Mouse (Mus musculus) intestine, embryonic 15.5 days (tissue): ENCODE measurements around the gene Bcl7c. TPM values are rescaled to one million over a fixed set of nuclear protein-coding genes. Genes with fewer than 3 reads are reported as not detected.
"Not testable (repeated sequence)": the region's sequence is repeated elsewhere in the genome, so short reads cannot be mapped to it uniquely, and the experiment has no call there.

Experiments
- ATAC-seq: fragments of 200-750 bp; cut with Nextera tagmentation; 2 replicates; pipeline ENCODE4 v1.8.0; 2017; ENCODE audit warnings: moderate TSS enrichment, moderate library complexity
- H3K27ac ChIP-seq: fragments of 300-500 bp; sonication (generic); 2 replicates; pipeline ENCODE4 v1.5.1; 2015; ENCODE audit warnings: mild to moderate bottlenecking, inconsistent platforms
- H3K27me3 ChIP-seq: fragments of 300-500 bp; sonication (generic); replicated peaks from 2 replicates; pipeline ENCODE4 v1.6.1; 2015; ENCODE audit warnings: inconsistent platforms
- H3K36me3 ChIP-seq: fragments of 300-500 bp; sonication (generic); 2 replicates; pipeline ENCODE4 v1.6.1; 2015; ENCODE audit warnings: inconsistent platforms
- H3K4me1 ChIP-seq: fragments of 300-500 bp; sonication (generic); replicated peaks from 2 replicates; pipeline ENCODE4 v1.6.1; 2015; ENCODE audit warnings: inconsistent platforms
- H3K4me2 ChIP-seq: fragments of 300-500 bp; sonication (generic); replicated peaks from 2 replicates; pipeline ENCODE4 v1.6.1; 2015; ENCODE audit warnings: mild to moderate bottlenecking, inconsistent platforms
- H3K4me3 ChIP-seq: fragments of 300-500 bp; sonication (generic); replicated peaks from 2 replicates; pipeline ENCODE4 v1.5.1; 2015; ENCODE audit warnings: inconsistent platforms
- H3K9ac ChIP-seq: fragments of 300-500 bp; sonication (generic); 2 replicates; pipeline ENCODE4 v1.6.1; 2015; ENCODE audit warnings: inconsistent platforms
- H3K9me3 ChIP-seq: fragments of 300-500 bp; sonication (generic); 2 replicates; pipeline ENCODE4 v1.6.1; 2016; ENCODE audit warnings: inconsistent platforms
- WGBS: fragments of 180-500 bp; shearing (Covaris S2); methylation state at CpG from one replicate; pipeline ENCODE4 v1.1.7; 2015; 5-methylcytosine and 5-hydroxymethylcytosine counted together
- polyA plus RNA-seq: library from polyadenylated mRNA; unstranded; fragments of >200 nt; fragmentation: Nextera tagmentation; extraction: Ambion mirVana; gene quantifications from 2 replicates; pipeline ENCODE4 v1.2.1, GENCODE M21; 2015

Gene Bcl7c
- polyA plus RNA-seq, 1 experiment from 2014 or later = 52.8 TPM

GRCm38 (mm10) chr7:127651624-127652023, 57.1 kb downstream of the Bcl7c start:
- H3K36me3 ChIP-seq = no peaks in the 10 kb centered on the region
- H3K9me3 ChIP-seq = no peaks in the 10 kb centered on the region
- H3K4me3 ChIP-seq = no peak overlapping the region
- no peaks in the 10 kb centered on the region for H3K4me1 ChIP-seq
- peak overlapping the region; percentile 51 for H3K4me2 ChIP-seq
- no peak overlapping the region for H3K27ac ChIP-seq
- ATAC-seq = no peak
- H3K9ac ChIP-seq = no peak overlapping the region
- 70% methylated on average over 3 of the region's 3 CpGs for WGBS
- H3K27me3 ChIP-seq = no peaks in the 10 kb centered on the region

- Histone ChIP-seq H3K4me3 (no peak overlapping the region), H3K4me2 (no peak overlapping the region), H3K27ac (no peak overlapping the region), H3K9me3 (no peaks in the 10 kb centered on the region), H3K27me3 (no peaks in the 10 kb centered on the region), H3K9ac (no peak overlapping the region), H3K4me1 (no peaks in the 10 kb centered on the region), H3K36me3 (no peaks in the 10 kb centered on the region)
- ATAC-seq = no peak
- WGBS = 81% methylated on average over 6 of the region's 6 CpGs
These were observed 59.5 kb downstream of the Bcl7c start for GRCm38 (mm10) chr7:127649206-127649605.

GRCm38 (mm10) chr7:127648516-127649201, 60.1 kb downstream of the Bcl7c start:
- H3K36me3 ChIP-seq = no peaks in the 10 kb centered on the region
- 64% methylated on average over 4 of the region's 4 CpGs for WGBS
- ATAC-seq = no peak
- no peaks in the 10 kb centered on the region for H3K4me1 ChIP-seq
- H3K27me3 ChIP-seq = no peaks in the 10 kb centered on the region
- H3K9ac ChIP-seq = no peak overlapping the region
- no peak overlapping the region for H3K4me2 ChIP-seq
- no peaks in the 10 kb centered on the region for H3K9me3 ChIP-seq
- H3K27ac ChIP-seq = no peak overlapping the region
- no peak overlapping the region for H3K4me3 ChIP-seq

GRCm38 (mm10) chr7:127647576-127647975, 61.2 kb downstream of the Bcl7c start:
- not testable (repeated sequence) for H3K4me1 ChIP-seq, H3K4me3 ChIP-seq, H3K27me3 ChIP-seq, ATAC-seq, H3K9ac ChIP-seq, H3K36me3 ChIP-seq, H3K27ac ChIP-seq, H3K9me3 ChIP-seq, H3K4me2 ChIP-seq
- WGBS = 89% methylated on average over 7 of the region's 7 CpGs

- Histone ChIP-seq H3K36me3 (no peaks in the 10 kb centered on the region), H3K9ac (no peak overlapping the region), H3K9me3 (no peaks in the 10 kb centered on the region), H3K4me3 (no peak overlapping the region), H3K4me1 (no peaks in the 10 kb centered on the region), H3K27ac (no peak overlapping the region), H3K4me2 (no peak overlapping the region), H3K27me3 (no peaks in the 10 kb centered on the region)
- no peak for ATAC-seq
- WGBS = 82% methylated on average over 4 of the region's 4 CpGs
These were observed 62.4 kb downstream of the Bcl7c start for GRCm38 (mm10) chr7:127646363-127646762.

GRCm38 (mm10) chr7:127642254-127642653, 66.5 kb downstream of the Bcl7c start:
- WGBS = 57% methylated on average over 4 of the region's 4 CpGs
- ATAC-seq = no peak
- Histone ChIP-seq H3K27ac (no peak overlapping the region), H3K4me2 (no peak overlapping the region), H3K9ac (no peak overlapping the region), H3K36me3 (no peaks in the 10 kb centered on the region), H3K9me3 (no peaks in the 10 kb centered on the region), H3K4me1 (0 out of 2 replicates have a peak, but pooled peaks cover 3% of the 10 kb centered on the region), H3K4me3 (no peak overlapping the region), H3K27me3 (no peaks in the 10 kb centered on the region)

- Histone ChIP-seq H3K4me1 (peaks cover 3% of the 10 kb centered on the region; the same call in 1 of the 2 replicates), H3K4me2 (no peak overlapping the region), H3K27ac (no peak overlapping the region), H3K4me3 (no peak overlapping the region), H3K9me3 (no peaks in the 10 kb centered on the region), H3K27me3 (no peaks in the 10 kb centered on the region), H3K36me3 (no peaks in the 10 kb centered on the region), H3K9ac (no peak overlapping the region)
- ATAC-seq = no peak
- 58% methylated on average over 4 of the region's 4 CpGs for WGBS
These were observed 67.5 kb downstream of the Bcl7c start for GRCm38 (mm10) chr7:127641260-127641659.

- Histone ChIP-seq H3K36me3 (no peaks in the 10 kb centered on the region), H3K9me3 (no peaks in the 10 kb centered on the region), H3K4me3 (peak overlapping the region; percentile 55), H3K27ac (no peak overlapping the region), H3K4me1 (peaks cover 3% of the 10 kb centered on the region; the same call in 1 of the 2 replicates), H3K4me2 (peak overlapping the region; percentile 72), H3K9ac (peak overlapping the region; percentile 55), H3K27me3 (no peaks in the 10 kb centered on the region)
- ATAC-seq = peak; percentile 90
- WGBS = under 1% methylated on average over 27 of the region's 27 CpGs
These were observed 71.8 kb downstream of the Bcl7c start for GRCm38 (mm10) chr7:127636963-127637362.

GRCm38 (mm10) chr7:127631416-127631815, 77.3 kb downstream of the Bcl7c start:
- 86% methylated on average over 4 of the region's 4 CpGs for WGBS
- no peaks in the 10 kb centered on the region for H3K27me3 ChIP-seq
- no peak overlapping the region for H3K4me3 ChIP-seq
- ATAC-seq = no peak
- H3K9ac ChIP-seq = no peak overlapping the region
- H3K27ac ChIP-seq = no peak overlapping the region
- no peak overlapping the region for H3K4me2 ChIP-seq
- no peaks in the 10 kb centered on the region for H3K36me3 ChIP-seq
- no peaks in the 10 kb centered on the region; the same call in 1 of the 2 replicates for H3K4me1 ChIP-seq
- no peaks in the 10 kb centered on the region for H3K9me3 ChIP-seq

- no peak overlapping the region for H3K4me2 ChIP-seq
- 83% methylated on average over 5 of the region's 5 CpGs for WGBS
- H3K4me3 ChIP-seq = no peak overlapping the region
- H3K9ac ChIP-seq = no peak overlapping the region
- no peak overlapping the region for H3K27ac ChIP-seq
- no peaks in the 10 kb centered on the region for H3K27me3 ChIP-seq
- no peaks in the 10 kb centered on the region for H3K36me3 ChIP-seq
- H3K9me3 ChIP-seq = no peaks in the 10 kb centered on the region
- H3K4me1 ChIP-seq = no peaks in the 10 kb centered on the region
- ATAC-seq = no peak
These were observed 80.1 kb downstream of the Bcl7c start for GRCm38 (mm10) chr7:127628646-127629045.

- Histone ChIP-seq H3K36me3 (no peaks in the 10 kb centered on the region), H3K4me3 (no peak overlapping the region), H3K27ac (no peak overlapping the region), H3K9me3 (no peaks in the 10 kb centered on the region), H3K27me3 (no peaks in the 10 kb centered on the region), H3K4me1 (no peaks in the 10 kb centered on the region), H3K4me2 (no peak overlapping the region), H3K9ac (no peak overlapping the region)
- no peak for ATAC-seq
- 91% methylated on average over 4 of the region's 4 CpGs for WGBS
These were observed 82.3 kb downstream of the Bcl7c start for GRCm38 (mm10) chr7:127626471-127626870.

GRCm38 (mm10) chr7:127626039-127626438, 82.7 kb downstream of the Bcl7c start:
- no peak overlapping the region for H3K4me2 ChIP-seq
- H3K27ac ChIP-seq = no peak overlapping the region
- 94% methylated on average over 7 of the region's 7 CpGs for WGBS
- H3K4me3 ChIP-seq = no peak overlapping the region
- H3K9ac ChIP-seq = no peak overlapping the region
- no peak for ATAC-seq
- H3K27me3 ChIP-seq = no peaks in the 10 kb centered on the region
- H3K36me3 ChIP-seq = no peaks in the 10 kb centered on the region
- no peaks in the 10 kb centered on the region for H3K4me1 ChIP-seq
- H3K9me3 ChIP-seq = no peaks in the 10 kb centered on the region

GRCm38 (mm10) chr7:127618402-127618801, 90.3 kb downstream of the Bcl7c start:
- not testable (repeated sequence) for H3K9me3 ChIP-seq, H3K4me2 ChIP-seq, ATAC-seq, H3K27me3 ChIP-seq, H3K4me1 ChIP-seq, H3K27ac ChIP-seq, H3K9ac ChIP-seq, H3K4me3 ChIP-seq, H3K36me3 ChIP-seq
- WGBS = 90% methylated on average over 7 of the region's 8 CpGs
